Mouse (Mus musculus) inflammation-experienced regulatory T-cells (primary cell): Measurements from ENCODE around the gene Prl3d1. TPM values are rescaled to one million over a fixed set of nuclear protein-coding genes. Genes with fewer than 3 reads are reported as not detected.

Experiments
- polyA plus RNA-seq, 2 experiments: library from polyadenylated mRNA; unstranded; fragments of 100-300 nt; shearing (Covaris generic); gene quantifications; one replicate each; pipeline ENCODE4 v1.2.1; 2017

Gene Prl3d1
- under 1 TPM in 1 of 2 experiments, not detected in 1; 0.33 TPM for polyA plus RNA-seq

DNA sequence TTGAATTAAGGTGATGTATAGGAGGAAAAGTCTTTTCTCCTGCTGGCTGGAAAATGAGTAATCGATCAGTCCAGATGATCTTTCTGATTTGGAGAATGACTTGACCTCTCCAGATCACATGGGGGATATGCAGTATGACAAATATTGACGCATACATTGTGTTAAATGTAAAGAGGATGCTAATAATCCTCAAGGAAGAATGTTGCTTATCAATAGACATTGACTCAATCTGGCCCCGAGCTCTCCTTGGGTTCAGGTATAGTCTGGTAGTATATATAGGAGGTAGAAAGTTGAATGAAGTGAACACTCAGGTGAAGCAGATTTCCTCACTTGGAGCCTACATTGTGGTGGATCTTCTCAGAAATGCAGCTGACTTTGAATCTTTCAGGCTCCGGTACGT lies at the start of gene Prl3d1:
TSS of gene Prl3d1 (plus strand) at position 301 of the 400 bp plus-strand sequence.

DNA sequence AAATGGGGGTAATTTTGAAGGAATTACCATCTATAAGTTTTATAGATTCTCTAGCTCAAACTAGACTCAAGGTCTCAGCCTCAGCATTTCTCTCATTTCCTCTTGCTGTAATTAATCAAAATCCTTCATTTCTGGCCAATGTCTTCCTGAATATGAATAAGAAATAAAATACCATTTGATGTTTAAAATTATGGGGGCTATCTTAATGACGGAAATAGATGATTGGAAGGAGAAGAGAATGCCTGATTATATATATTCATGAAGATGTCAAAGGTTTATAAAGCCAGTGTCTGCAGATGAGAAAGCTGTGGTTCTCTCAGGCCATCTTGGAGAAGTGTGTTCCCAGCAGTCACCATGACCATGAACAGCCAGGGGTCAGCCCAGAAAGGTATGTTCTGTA lies 36.7 kb upstream of the Prl3d1 start, which contains the start of gene Prl:
TSS of gene Prl (plus strand) at position 301 of the 400 bp plus-strand sequence.

DNA sequence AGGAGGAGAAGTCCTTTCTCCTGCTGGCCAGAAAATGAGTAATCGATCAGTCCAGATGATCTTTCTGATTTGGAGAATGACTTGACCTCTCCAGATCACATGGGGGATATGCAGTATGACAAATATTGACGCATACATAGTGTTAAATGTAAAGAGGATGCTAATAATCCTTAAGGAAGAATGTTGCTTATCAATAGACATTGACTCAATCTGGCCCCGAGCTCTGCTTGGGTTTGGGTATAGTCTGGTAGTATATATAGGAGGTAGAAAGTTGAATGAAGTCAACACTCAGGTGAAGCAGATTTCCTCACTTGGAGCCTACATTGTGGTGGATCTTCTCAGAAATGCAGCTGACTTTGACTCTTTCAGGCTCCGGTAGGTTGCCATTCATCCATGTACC lies 27.4 kb downstream of the Prl3d1 start, which contains the start of gene Prl3d2:
TSS of gene Prl3d2 (plus strand) at position 301 of the 400 bp plus-strand sequence.

Other genes with a start within 250 kb of the Prl3d1 start
- under 1 TPM in 1 of 2 experiments, not detected in 1; 0.40 TPM for gene Prl, start 36.6 kb upstream of the Prl3d1 start, polyA plus RNA-seq
- not detected for gene Prl3d2, start 27.5 kb downstream of the Prl3d1 start, polyA plus RNA-seq
- not detected for gene Prl3d3, start 62.6 kb downstream of the Prl3d1 start, polyA plus RNA-seq
- gene Prl3c1, start 102.5 kb downstream of the Prl3d1 start, polyA plus RNA-seq = not detected
- gene Prl3b1, start 147.7 kb downstream of the Prl3d1 start, polyA plus RNA-seq = not detected
- not detected for gene Prl3a1, start 165.2 kb downstream of the Prl3d1 start, polyA plus RNA-seq
- under 1 TPM; 0.36 to 0.66 TPM for gene Prl6a1, start 218.4 kb downstream of the Prl3d1 start, polyA plus RNA-seq